Mouse (Mus musculus): ENCODE results near the gene Prm2.

GRCm38 (mm10) chr16:10771769-10772510, 24.0 kb downstream of the Prm2 start:
- no peak for TF ChIP-seq CTCF (IDR thresholded peaks at IDR 0.05; ENCODE audit: extremely low read depth, insufficient read length, insufficient replicate concordance, low read depth, low read length)
- TF ChIP-seq POLR2A (IDR thresholded peaks at IDR 0.05; ENCODE audit: low read depth, low read length) = 0 out of 2 replicates have a peak, but pooled peaks have one; percentile 8
